Mouse (Mus musculus): Measurements from ENCODE around the gene Gm20388. TPM values are rescaled to one million over a fixed set of nuclear protein-coding genes. Genes with fewer than 3 reads are reported as not detected.
"Not testable (repeated sequence)": the region's sequence is repeated elsewhere in the genome, so short reads cannot be mapped to it uniquely, and the experiment has no call there.

Gene Gm20388
- total and polyA plus RNA-seq, 2 experiments from 2014 or later: 51.3 TPM; not detected in 1

GRCm38 (mm10) chr8:121130522-121130921, 1219.9 kb downstream of the Gm20388 start:
- WGBS: 35% methylated on average over 5 of the region's 5 CpGs
- H3K27me3 ChIP-seq (ENCODE audit: insufficient read depth, low read length): peaks cover 67% of the 10 kb centered on the region
- no peak overlapping the region for H3K4me3 ChIP-seq (ENCODE audit: low read depth, low read length)
- H3K4me2 ChIP-seq (ENCODE audit: low read depth): no peak overlapping the region
- ATAC-seq: no peak
- peak; percentile 59 for TF ChIP-seq CTCF (IDR thresholded peaks at IDR 0.05; ENCODE audit: low read depth)
- H3K9me3 ChIP-seq (ENCODE audit: low read length): no peaks in the 10 kb centered on the region
- H3K27ac ChIP-seq (ENCODE audit: low read depth, low read length): no peak overlapping the region
- no peaks in the 10 kb centered on the region for H3K36me3 ChIP-seq (ENCODE audit: insufficient read depth)
- no peaks in the 10 kb centered on the region for H3K4me1 ChIP-seq (ENCODE audit: insufficient read depth)
- no peak overlapping the region for H3K9ac ChIP-seq
- peak; percentile 6 for DNase-seq

DNA sequence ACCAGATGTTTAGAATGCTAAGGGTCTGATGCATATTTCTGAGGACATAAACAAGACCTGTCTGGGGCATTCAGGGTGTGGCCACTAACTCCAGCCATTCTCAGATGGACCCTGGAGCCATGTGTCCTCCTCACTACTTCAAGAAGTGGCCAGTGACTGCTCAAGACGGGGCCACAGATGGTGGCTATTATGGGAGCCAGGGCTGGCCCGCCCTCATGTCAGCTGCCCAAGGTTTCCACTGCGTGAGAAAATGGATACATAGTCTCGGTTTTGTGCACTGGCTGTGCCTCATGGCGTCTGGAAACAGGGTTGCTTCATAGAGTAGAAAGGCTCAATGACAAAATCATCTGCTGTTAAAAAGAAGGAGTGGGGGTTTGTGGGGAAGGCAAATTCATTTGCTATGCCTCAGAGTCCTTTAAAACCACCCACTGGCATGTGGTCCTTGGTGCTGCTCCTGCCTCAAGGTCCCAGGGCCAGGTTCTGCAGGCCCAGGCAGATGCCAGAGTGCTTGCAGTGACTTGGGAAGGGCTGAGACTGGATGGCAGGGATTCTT, 1222.4 kb downstream of the Gm20388 start:
- H3K4me3 ChIP-seq (ENCODE audit: low read depth, low read length): no peak overlapping the region
- no peaks in the 10 kb centered on the region for H3K9me3 ChIP-seq (ENCODE audit: low read length)
- 69% methylated on average over 5 of the region's 5 CpGs for WGBS
- TF ChIP-seq CTCF (IDR thresholded peaks at IDR 0.05; ENCODE audit: low read depth): no peak
- H3K27ac ChIP-seq (ENCODE audit: low read depth, low read length): no peak overlapping the region
- DNase-seq (no peak), ATAC-seq (no peak)
- no peaks in the 10 kb centered on the region for H3K4me1 ChIP-seq (ENCODE audit: insufficient read depth)
- H3K36me3 ChIP-seq (ENCODE audit: insufficient read depth): no peaks in the 10 kb centered on the region
- H3K27me3 ChIP-seq (ENCODE audit: insufficient read depth, low read length): peaks cover 43% of the 10 kb centered on the region
- H3K4me2 ChIP-seq (ENCODE audit: low read depth): no peak overlapping the region
- H3K9ac ChIP-seq: no peak overlapping the region

DNA sequence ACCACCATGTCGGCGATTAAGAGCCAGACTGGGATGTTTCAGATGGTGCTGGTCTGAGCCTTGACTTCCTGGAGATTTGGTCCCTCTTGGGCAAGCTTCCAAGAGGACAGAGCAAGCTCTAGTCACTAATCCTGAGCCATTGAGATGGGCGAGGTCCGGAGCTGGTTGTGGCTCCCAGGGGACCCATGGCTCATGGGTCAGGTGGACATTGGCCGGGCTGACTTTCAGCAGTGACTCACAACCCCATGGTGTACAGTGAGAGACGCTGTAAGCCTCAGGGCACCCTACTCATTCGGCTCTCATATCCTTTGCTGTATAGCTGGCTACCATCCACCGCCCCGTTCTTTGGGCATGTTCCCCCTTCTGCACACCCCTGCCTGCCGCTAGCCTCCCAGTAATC, 1223.5 kb downstream of the Gm20388 start:
- no peak overlapping the region for H3K9ac ChIP-seq
- H3K4me3 ChIP-seq (ENCODE audit: low read depth, low read length): no peak overlapping the region
- no peak for DNase-seq
- ATAC-seq: no peak
- no peak overlapping the region for H3K4me2 ChIP-seq (ENCODE audit: low read depth)
- no peak for TF ChIP-seq CTCF (IDR thresholded peaks at IDR 0.05; ENCODE audit: low read depth)
- 88% methylated on average over 10 of the region's 10 CpGs for WGBS
- H3K27me3 ChIP-seq (ENCODE audit: insufficient read depth, low read length): peaks cover 35% of the 10 kb centered on the region
- no peak overlapping the region for H3K27ac ChIP-seq (ENCODE audit: low read depth, low read length)
- H3K4me1 ChIP-seq (ENCODE audit: insufficient read depth): no peaks in the 10 kb centered on the region
- no peaks in the 10 kb centered on the region for H3K36me3 ChIP-seq (ENCODE audit: insufficient read depth)
- H3K9me3 ChIP-seq (ENCODE audit: low read length): no peaks in the 10 kb centered on the region

DNA sequence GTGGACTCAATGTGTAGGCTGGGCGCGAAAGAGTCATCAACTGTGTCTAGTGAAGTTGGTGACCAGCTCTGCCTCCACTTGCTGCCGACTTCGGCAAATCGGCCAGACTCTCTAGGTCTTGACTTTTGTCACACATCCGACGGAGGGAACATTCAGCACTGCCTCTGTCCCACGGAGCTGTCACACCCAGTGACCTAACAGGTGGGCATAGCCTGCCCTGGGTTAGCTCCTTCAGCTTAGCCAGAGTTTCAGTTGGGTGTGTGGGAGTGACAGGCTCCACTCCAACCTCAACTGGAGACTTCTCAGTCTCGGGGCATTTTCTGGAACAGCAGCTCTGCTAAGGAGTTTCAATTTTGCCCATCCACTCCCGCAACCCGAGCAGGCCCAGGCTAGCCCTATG, 1223.9 kb downstream of the Gm20388 start:
- 90% methylated on average over 11 of the region's 11 CpGs for WGBS
- TF ChIP-seq CTCF (IDR thresholded peaks at IDR 0.05; ENCODE audit: low read depth): no peak
- Histone ChIP-seq H3K27me3 (ENCODE audit: insufficient read depth, low read length) (peaks cover 35% of the 10 kb centered on the region), H3K4me1 (ENCODE audit: insufficient read depth) (no peaks in the 10 kb centered on the region), H3K4me2 (ENCODE audit: low read depth) (no peak overlapping the region), H3K9me3 (ENCODE audit: low read length) (no peaks in the 10 kb centered on the region), H3K36me3 (ENCODE audit: insufficient read depth) (no peaks in the 10 kb centered on the region), H3K4me3 (ENCODE audit: low read depth, low read length) (no peak overlapping the region), H3K9ac (no peak overlapping the region), H3K27ac (ENCODE audit: low read depth, low read length) (no peak overlapping the region)
- no peak for ATAC-seq
- no peak for DNase-seq

GRCm38 (mm10) chr8:121136856-121137255, 1226.2 kb downstream of the Gm20388 start:
- Histone ChIP-seq H3K4me2 (ENCODE audit: low read depth) (no peak overlapping the region), H3K27me3 (ENCODE audit: insufficient read depth, low read length) (peaks cover 15% of the 10 kb centered on the region), H3K9ac (no peak overlapping the region), H3K36me3 (ENCODE audit: insufficient read depth) (no peaks in the 10 kb centered on the region), H3K4me1 (ENCODE audit: insufficient read depth) (no peaks in the 10 kb centered on the region), H3K27ac (ENCODE audit: low read depth, low read length) (no peak overlapping the region), H3K9me3 (ENCODE audit: low read length) (no peaks in the 10 kb centered on the region), H3K4me3 (ENCODE audit: low read depth, low read length) (no peak overlapping the region)
- peak; percentile 22; the same call in 1 of the 2 replicates for TF ChIP-seq CTCF (IDR thresholded peaks at IDR 0.05; ENCODE audit: low read depth)
- 89% methylated on average over 6 of the region's 6 CpGs for WGBS
- ATAC-seq (no peak), DNase-seq (no peak)

DNA sequence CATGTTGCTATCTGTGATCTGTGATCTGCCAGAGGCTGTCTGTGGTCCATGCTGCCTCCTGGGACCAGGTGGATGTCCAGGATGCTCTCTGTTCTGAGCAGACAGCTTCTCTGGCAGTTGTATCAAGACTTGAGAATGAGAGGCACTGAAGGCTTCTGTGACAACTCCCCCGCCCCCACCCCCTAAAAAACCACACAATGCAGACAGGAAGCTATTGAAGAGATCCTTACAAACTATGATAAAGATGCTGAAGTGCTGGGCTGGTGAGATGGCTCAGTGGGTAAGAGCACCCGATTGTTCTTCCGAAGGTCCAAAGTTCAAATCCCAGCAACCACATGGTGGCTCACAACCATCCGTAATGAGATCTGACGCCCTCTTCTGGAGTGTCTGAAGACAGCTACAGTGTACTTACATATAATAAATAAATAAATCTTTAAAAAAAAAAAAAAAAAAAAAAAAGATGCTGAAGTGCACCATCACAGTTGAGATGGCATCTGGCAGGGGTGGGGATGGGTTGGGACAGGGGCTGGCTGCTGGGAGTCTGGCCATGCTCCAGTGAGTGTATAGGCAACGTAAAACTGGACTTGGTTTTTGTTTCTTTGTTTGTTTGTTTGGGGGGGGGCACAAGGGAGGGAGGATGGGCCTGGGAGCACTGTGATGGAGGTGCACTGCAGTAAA, 1235.0 kb downstream of the Gm20388 start:
- DNase-seq; ATAC-seq; H3K9ac ChIP-seq; H3K36me3 ChIP-seq (ENCODE audit: insufficient read depth); H3K9me3 ChIP-seq (ENCODE audit: low read length); H3K4me1 ChIP-seq (ENCODE audit: insufficient read depth); H3K27me3 ChIP-seq (ENCODE audit: insufficient read depth, low read length); H3K4me3 ChIP-seq (ENCODE audit: low read depth, low read length); H3K27ac ChIP-seq (ENCODE audit: low read depth, low read length); H3K4me2 ChIP-seq (ENCODE audit: low read depth): not testable (repeated sequence)
- WGBS: 76% methylated on average over 4 of the region's 6 CpGs

DNA sequence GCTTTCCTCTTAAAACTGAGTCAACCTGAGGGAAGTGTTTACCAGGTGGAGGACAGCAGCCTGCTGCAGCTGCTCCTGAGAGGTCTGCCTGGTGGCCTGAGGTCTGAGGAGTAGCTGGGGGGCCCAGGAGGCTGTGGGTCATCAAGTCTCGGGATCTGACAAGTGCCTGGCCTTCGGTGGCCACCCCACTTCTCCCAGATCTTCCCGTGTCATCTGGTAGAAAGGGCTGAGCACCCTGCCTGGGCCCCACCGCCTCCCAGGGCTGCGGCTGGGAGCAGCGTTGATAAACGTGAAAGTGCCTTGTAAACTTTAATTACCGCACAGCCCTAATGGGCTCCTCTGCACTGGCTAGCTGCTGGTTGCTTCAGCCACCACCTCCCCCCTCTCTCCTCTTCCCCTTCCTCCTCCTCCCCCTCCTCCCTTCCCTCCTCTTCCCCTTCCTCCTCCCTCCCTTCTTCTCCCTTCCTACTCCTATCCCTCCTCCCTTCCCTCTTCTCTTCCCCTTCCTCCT, 1238.0 kb downstream of the Gm20388 start:
- no peak overlapping the region for H3K4me2 ChIP-seq (ENCODE audit: low read depth)
- ATAC-seq (no peak), DNase-seq (no peak)
- H3K4me3 ChIP-seq (ENCODE audit: low read depth, low read length): no peak overlapping the region
- H3K9me3 ChIP-seq (ENCODE audit: low read length): no peaks in the 10 kb centered on the region
- no peaks in the 10 kb centered on the region for H3K4me1 ChIP-seq (ENCODE audit: insufficient read depth)
- no peak overlapping the region for H3K9ac ChIP-seq
- H3K27me3 ChIP-seq (ENCODE audit: insufficient read depth, low read length): no peaks in the 10 kb centered on the region
- no peak overlapping the region for H3K27ac ChIP-seq (ENCODE audit: low read depth, low read length)
- TF ChIP-seq CTCF (IDR thresholded peaks at IDR 0.05; ENCODE audit: low read depth): no peak
- WGBS: 38% methylated on average over 8 of the region's 8 CpGs
- H3K36me3 ChIP-seq (ENCODE audit: insufficient read depth): no peaks in the 10 kb centered on the region

Measured in forebrain, postnatal 0 days (tissue).